Mouse (Mus musculus) frontal cortex, adult 2 months (tissue): Measurements from ENCODE around the gene Pgbd5. TPM values are rescaled to one million over a fixed set of nuclear protein-coding genes. Genes with fewer than 3 reads are reported as not detected.

Experiments used
- DNase-seq, 2 experiments: peaks; one replicate each; pipeline ENCODE4 v3.0.0; 2022; ENCODE audit warnings: low spot score in 1 of 2; ENCODE audit errors: extremely low spot score in 1 of 2
- polyA plus RNA-seq: library from polyadenylated mRNA; depleted of rRNA; stranded (reverse); fragments of >200 nt; gene quantifications from 2 replicates; pipeline ENCODE4 v1.2.3, GENCODE M21; 2012; rRNA removed

Pgbd5 gene
- polyA plus RNA-seq, 1 experiment, result 161 TPM

GRCm38 (mm10) chr8:124349663-124350062, 89.8 kb downstream of the Pgbd5 start:
- DNase-seq, result peak; percentile 72 to 95

GRCm38 (mm10) chr8:124348087-124348486, 91.4 kb downstream of the Pgbd5 start:
- DNase-seq, result no peak

GRCm38 (mm10) chr8:124346852-124347523, 92.5 kb downstream of the Pgbd5 start:
- DNase-seq, result peak in 1 of 2 experiments; percentile 75

- DNase-seq, result no peak
These were observed 94.4 kb downstream of the Pgbd5 start for GRCm38 (mm10) chr8:124345098-124345497.

GRCm38 (mm10) chr8:124343991-124344390, 95.5 kb downstream of the Pgbd5 start:
- DNase-seq, result no peak

- DNase-seq, result peak in 1 of 2 experiments; percentile 45
These were observed 96.3 kb downstream of the Pgbd5 start for GRCm38 (mm10) chr8:124343151-124343550.

GRCm38 (mm10) chr8:124340360-124341068, 98.9 kb downstream of the Pgbd5 start:
- DNase-seq, result no peak

- no peak for DNase-seq
These were observed 99.7 kb downstream of the Pgbd5 start for GRCm38 (mm10) chr8:124339742-124340141.

- no peak for DNase-seq
These were observed 103.2 kb downstream of the Pgbd5 start for GRCm38 (mm10) chr8:124336302-124336701.

- no peak for DNase-seq
These were observed 107.8 kb downstream of the Pgbd5 start for GRCm38 (mm10) chr8:124331706-124332105.

- DNase-seq, result no peak
These were observed 108.4 kb downstream of the Pgbd5 start for GRCm38 (mm10) chr8:124331094-124331493.

GRCm38 (mm10) chr8:124330433-124330832, 109.0 kb downstream of the Pgbd5 start:
- DNase-seq, result peak in 1 of 2 experiments; percentile 34

- DNase-seq, result no peak
These were observed 109.8 kb downstream of the Pgbd5 start for GRCm38 (mm10) chr8:124329690-124330089.

- DNase-seq, result no peak
These were observed 111.2 kb downstream of the Pgbd5 start for GRCm38 (mm10) chr8:124328259-124328658.

GRCm38 (mm10) chr8:124323356-124323755, 116.1 kb downstream of the Pgbd5 start:
- DNase-seq, result peak; percentile 22 to 71

- peak in 1 of 2 experiments; percentile 36 for DNase-seq
These were observed 118.1 kb downstream of the Pgbd5 start for GRCm38 (mm10) chr8:124321227-124321840.

GRCm38 (mm10) chr8:124319316-124319652, 120.2 kb downstream of the Pgbd5 start:
- DNase-seq, result no peak

Other genes starting within 250 kb of the Pgbd5 start
- gene Galnt2, start 208.3 kb downstream of the Pgbd5 start, polyA plus RNA-seq, result 27.9 and 33.2 TPM in 2 replicates
- gene Cog2, start 81.1 kb upstream of the Pgbd5 start, polyA plus RNA-seq, result 26.0 and 28.9 TPM in 2 replicates
- gene Agt, start 130.0 kb upstream of the Pgbd5 start, polyA plus RNA-seq, result 18.1 and 20.1 TPM in 2 replicates
- gene Capn9, start 136.5 kb upstream of the Pgbd5 start, polyA plus RNA-seq, result 0.06 and 0.11 TPM in 2 replicates
- 61.8 and 62.4 TPM in 2 replicates for gene 2310022B05Rik, start 223.7 kb upstream of the Pgbd5 start, polyA plus RNA-seq